9 mouse cellular contexts compared by ENCODE assay signal in the genomic region with DNA sequence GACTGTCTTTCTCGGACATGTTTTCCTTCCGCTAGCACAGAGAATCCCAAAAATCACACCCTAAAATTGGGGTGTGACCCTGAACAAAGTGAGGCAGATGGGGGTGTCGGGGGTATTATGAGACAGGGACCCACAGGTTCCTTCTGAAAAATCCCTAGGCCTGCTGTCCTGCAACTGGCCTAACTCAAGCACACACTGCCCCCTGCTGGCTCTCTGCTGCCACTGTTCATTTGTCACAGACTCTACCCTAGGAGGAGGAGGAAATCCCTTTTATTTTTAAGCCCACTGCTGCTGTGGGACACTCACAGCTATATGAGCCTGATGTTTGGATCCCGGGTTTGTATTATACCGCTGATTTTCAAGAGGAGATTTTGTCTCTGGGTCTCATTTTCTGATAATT. TPM values are rescaled to one million over a fixed set of nuclear protein-coding genes. Genes with fewer than 3 reads are reported as not detected.
DNase-seq lines count a peak whose midpoint lies in the region; ATAC-seq and TF ChIP-seq lines count a peak whose summit lies in the region.
"Had no signal": no experiment of that assay in that cellular context is flagged by ENCODE, and none has a peak within 500 bp of the region (broad histone marks: within the 10 kb centered on the region; RNA-seq: fewer than 3 reads in every experiment).

No protein-coding gene starts in this region.

- no peaks in the 10 kb centered on the region for H3K79me2 ChIP-seq in MEL (ENCODE audit: control insufficient read depth, insufficient read depth, low read length, poor library complexity)

- peak; percentile 86 for DNase-seq in MEL (ENCODE audit: low read depth, low spot score)
- peak; percentile 37 for DNase-seq in cerebellum, adult 11 months
- DNase-seq in layer of hippocampus, adult 9-11 months = peak; percentile 65
- DNase-seq in lung, postnatal 0 days (ENCODE audit: low spot score) = peak; percentile 71
- DNase-seq in ovary, postnatal 36 days (ENCODE audit: low spot score) = peak; percentile 75
- DNase-seq in thymus, postnatal 36 days = peak; percentile 64 to 71

- peak; percentile 67 for TF ChIP-seq RAD21 in MEL (IDR thresholded peaks at IDR 0.05; ENCODE audit: low read depth, low read length)

- peak overlapping the region; percentile 69; the same call in 1 of the 2 replicates for H3K9ac ChIP-seq in MEL (ENCODE audit: control insufficient read depth, low read depth, low read length, poor library complexity, severe bottlenecking)
- H3K9ac ChIP-seq in forebrain, embryonic 15.5 days (replicated peaks) = no peak overlapping the region
- no peak overlapping the region for H3K9ac ChIP-seq in hindbrain, embryonic 13.5 days
- no peak overlapping the region for H3K9ac ChIP-seq in lung, postnatal 0 days (replicated peaks; ENCODE audit: low read depth)
- H3K9ac ChIP-seq: heart, embryonic 15.5 days had no signal

- no peaks in the 10 kb centered on the region for H3K27me3 ChIP-seq in MEL (ENCODE audit: control insufficient read depth in 1 of 2, insufficient read depth in 2 of 2, low read length in 2 of 2)
- H3K27me3 ChIP-seq in forebrain, embryonic 15.5 days = no peaks in the 10 kb centered on the region
- H3K27me3 ChIP-seq in hindbrain, embryonic 13.5 days = 0 out of 2 replicates have a peak, but pooled peaks cover 6% of the 10 kb centered on the region
- H3K27me3 ChIP-seq in lung, postnatal 0 days (replicated peaks; ENCODE audit: insufficient read depth, low read length) = no peaks in the 10 kb centered on the region
- H3K27me3 ChIP-seq: heart, embryonic 15.5 days had no signal

- 41% methylated on average over 5 of the region's 5 CpGs for WGBS in forebrain, embryonic 15.5 days
- WGBS in hindbrain, embryonic 13.5 days = 44% methylated on average over 5 of the region's 5 CpGs
- 38% methylated on average over 5 of the region's 5 CpGs for WGBS in lung, postnatal 0 days

- peak; percentile 75 for ATAC-seq in forebrain, embryonic 15.5 days (replicated peaks)
- peak; percentile 67 for ATAC-seq in hindbrain, embryonic 13.5 days (ENCODE audit: low FRiP score)
- ATAC-seq in lung, postnatal 0 days = peak; percentile 71

- no peak overlapping the region for H3K27ac ChIP-seq in MEL (ENCODE audit: control insufficient read depth, low read depth, low read length)
- H3K27ac ChIP-seq in forebrain, embryonic 15.5 days (replicated peaks) = no peak overlapping the region
- no peak overlapping the region for H3K27ac ChIP-seq in hindbrain, embryonic 13.5 days
- H3K27ac ChIP-seq in lung, postnatal 0 days (ENCODE audit: low read length) = no peak overlapping the region
- H3K27ac ChIP-seq: heart, embryonic 15.5 days had no signal

- TF ChIP-seq CTCF in MEL (IDR thresholded peaks at IDR 0.05 in 2 of 3, conservative IDR thresholded peaks at IDR 0.05 in 1 of 3; ENCODE audit: control insufficient read depth in 1 of 3, insufficient read depth in 1 of 3, low read depth in 2 of 3, low read length in 3 of 3, poor library complexity in 1 of 3, severe bottlenecking in 1 of 3) = peak; percentile 85 to 90 (median 86)
- TF ChIP-seq CTCF in lung, postnatal 0 days (IDR thresholded peaks at IDR 0.05) = peak; percentile 92

- no peak for TF ChIP-seq EP300 in MEL (IDR thresholded peaks at IDR 0.05; ENCODE audit: low read depth in 1 of 2, low read length in 2 of 2)
- TF ChIP-seq EP300 in lung, postnatal 0 days (IDR thresholded peaks at IDR 0.05) = no peak

- H3K4me2 ChIP-seq in forebrain, embryonic 15.5 days (replicated peaks) = no peak overlapping the region
- no peak overlapping the region for H3K4me2 ChIP-seq in hindbrain, embryonic 13.5 days
- H3K4me2 ChIP-seq in lung, postnatal 0 days (replicated peaks; ENCODE audit: low read depth, low read length) = no peak overlapping the region
- H3K4me2 ChIP-seq: heart, embryonic 15.5 days had no signal

- H3K36me3 ChIP-seq in MEL (ENCODE audit: control insufficient read depth in 1 of 2, insufficient read depth in 2 of 2, low read length in 2 of 2) = peaks cover 0 to 5% of the 10 kb centered on the region in 2 experiments; a peak in 2 of 4 replicates
- H3K36me3 ChIP-seq in forebrain, embryonic 15.5 days = peaks cover 12% of the 10 kb centered on the region
- peaks cover 21% of the 10 kb centered on the region for H3K36me3 ChIP-seq in hindbrain, embryonic 13.5 days
- H3K36me3 ChIP-seq in lung, postnatal 0 days (ENCODE audit: insufficient read depth, low read length) = no peaks in the 10 kb centered on the region
- H3K36me3 ChIP-seq: heart, embryonic 15.5 days had no signal

- TF ChIP-seq POLR2A in MEL (IDR thresholded peaks at IDR 0.05; ENCODE audit: control insufficient read depth in 1 of 2, insufficient read depth in 1 of 2, low read depth in 1 of 2, low read length in 2 of 2, poor library complexity in 1 of 2) = no peak

- H3K4me3 ChIP-seq in MEL (ENCODE audit: control insufficient read depth in 1 of 2, insufficient read depth in 1 of 2, low read depth in 2 of 2, low read length in 2 of 2) = peak overlapping the region in 1 of 2 experiments; percentile 56; a peak in 2 of 4 replicates
- no peak overlapping the region for H3K4me3 ChIP-seq in forebrain, embryonic 15.5 days
- no peak overlapping the region for H3K4me3 ChIP-seq in hindbrain, embryonic 13.5 days
- H3K4me3 ChIP-seq in lung, postnatal 0 days (ENCODE audit: low read depth, low read length) = no peak overlapping the region
- H3K4me3 ChIP-seq: heart, embryonic 15.5 days had no signal

- no peaks in the 10 kb centered on the region for H3K9me3 ChIP-seq in MEL (replicated peaks; ENCODE audit: insufficient read depth, low read length)
- no peaks in the 10 kb centered on the region for H3K9me3 ChIP-seq in forebrain, embryonic 15.5 days
- peaks cover 7% of the 10 kb centered on the region for H3K9me3 ChIP-seq in hindbrain, embryonic 13.5 days
- H3K9me3 ChIP-seq in lung, postnatal 0 days (ENCODE audit: low read length) = no peaks in the 10 kb centered on the region
- H3K9me3 ChIP-seq: heart, embryonic 15.5 days had no signal

- H3K4me1 ChIP-seq in MEL (ENCODE audit: control insufficient read depth in 1 of 2, insufficient read depth in 2 of 2, low read length in 2 of 2) = peaks cover 0 to 5% of the 10 kb centered on the region in 2 experiments; a peak in 2 of 4 replicates
- no peaks in the 10 kb centered on the region for H3K4me1 ChIP-seq in forebrain, embryonic 15.5 days
- peaks cover 5% of the 10 kb centered on the region; the same call in 1 of the 2 replicates for H3K4me1 ChIP-seq in hindbrain, embryonic 13.5 days (replicated peaks)
- no peaks in the 10 kb centered on the region; the same call in 1 of the 2 replicates for H3K4me1 ChIP-seq in lung, postnatal 0 days (ENCODE audit: insufficient read depth, low read depth, low read length)
- H3K4me1 ChIP-seq: heart, embryonic 15.5 days had no signal

TF ChIP-seq in MEL, 35 proteins besides CTCF, POLR2A, EP300 and RAD21:
- TF ChIP-seq SMC3 (IDR thresholded peaks at IDR 0.05; ENCODE audit: low read depth, low read length) (peak; percentile 70), TBP (IDR thresholded peaks at IDR 0.05; ENCODE audit: low read depth, low read length) (no peak), E2F4 (IDR thresholded peaks at IDR 0.05; ENCODE audit: borderline replicate concordance, low read depth, low read length) (no peak), CHD2 (IDR thresholded peaks at IDR 0.05; ENCODE audit: low read length) (no peak), ZC3H11A (IDR thresholded peaks at IDR 0.05; ENCODE audit: low read depth, low read length) (peak; percentile 44), SIN3A (IDR thresholded peaks at IDR 0.05; ENCODE audit: low read length) (no peak)

RNA-seq across cellular contexts. Expression of a gene that starts 28.6 kb away (rescaled TPM):
- total RNA-seq in MEL (2012; rRNA removed) = 17.6 and 18.6 TPM in 2 replicates
- 10 to 100 TPM in 1 of 2 experiments, not detected in 1; 26.8 TPM for polyA plus RNA-seq in MEL (2012; ENCODE audit: insufficient read depth in 1 of 2, insufficient read length in 2 of 2, low read depth in 1 of 2, low replicate concordance in 2 of 2, missing spikeins in 1 of 2)
- polyA plus RNA-seq in forebrain, embryonic 15.5 days (2015; fragmentation: Nextera tagmentation; extraction: Ambion mirVana) = 46.8 and 50.8 TPM in 2 replicates
- polyA plus RNA-seq in hindbrain, embryonic 13.5 days (2015; fragmentation: Nextera tagmentation; extraction: Ambion mirVana) = 45.7 TPM in 2 replicates
- 16.8 and 17.7 TPM in 2 replicates for polyA plus RNA-seq in lung, postnatal 0 days (2015; fragmentation: Nextera tagmentation; extraction: Ambion mirVana)

RNA-seq across cellular contexts. Expression of a gene that starts 30.9 kb away (rescaled TPM):
- 26.9 and 30.1 TPM in 2 replicates for total RNA-seq in MEL (2012; rRNA removed)
- 10 to 100 TPM in 1 of 2 experiments, not detected in 1; 27.1 TPM for polyA plus RNA-seq in MEL (2012; ENCODE audit: insufficient read depth in 1 of 2, insufficient read length in 2 of 2, low read depth in 1 of 2, low replicate concordance in 2 of 2, missing spikeins in 1 of 2)
- polyA plus RNA-seq in forebrain, embryonic 15.5 days (2015; fragmentation: Nextera tagmentation; extraction: Ambion mirVana) = 31.9 and 37.6 TPM in 2 replicates
- 36.1 TPM in 2 replicates for polyA plus RNA-seq in hindbrain, embryonic 13.5 days (2015; fragmentation: Nextera tagmentation; extraction: Ambion mirVana)
- polyA plus RNA-seq in lung, postnatal 0 days (2015; fragmentation: Nextera tagmentation; extraction: Ambion mirVana) = 29.2 and 33.2 TPM in 2 replicates

RNA-seq across cellular contexts. Expression of a gene that starts 49.6 kb away (rescaled TPM):
- not detected in 2 replicates for total RNA-seq in MEL (2012; rRNA removed)
- not detected for polyA plus RNA-seq in MEL (2012; ENCODE audit: insufficient read depth in 1 of 2, insufficient read length in 2 of 2, low read depth in 1 of 2, low replicate concordance in 2 of 2, missing spikeins in 1 of 2)
- polyA plus RNA-seq in forebrain, embryonic 15.5 days (2015; fragmentation: Nextera tagmentation; extraction: Ambion mirVana) = 2.1 and 2.2 TPM in 2 replicates
- polyA plus RNA-seq in hindbrain, embryonic 13.5 days (2015; fragmentation: Nextera tagmentation; extraction: Ambion mirVana) = 3.3 and 4.4 TPM in 2 replicates
- polyA plus RNA-seq in lung, postnatal 0 days (2015; fragmentation: Nextera tagmentation; extraction: Ambion mirVana) = 0.14 and 0.47 TPM in 2 replicates
